Mouse (Mus musculus): ENCODE data around the gene Ldb2.

DNA sequence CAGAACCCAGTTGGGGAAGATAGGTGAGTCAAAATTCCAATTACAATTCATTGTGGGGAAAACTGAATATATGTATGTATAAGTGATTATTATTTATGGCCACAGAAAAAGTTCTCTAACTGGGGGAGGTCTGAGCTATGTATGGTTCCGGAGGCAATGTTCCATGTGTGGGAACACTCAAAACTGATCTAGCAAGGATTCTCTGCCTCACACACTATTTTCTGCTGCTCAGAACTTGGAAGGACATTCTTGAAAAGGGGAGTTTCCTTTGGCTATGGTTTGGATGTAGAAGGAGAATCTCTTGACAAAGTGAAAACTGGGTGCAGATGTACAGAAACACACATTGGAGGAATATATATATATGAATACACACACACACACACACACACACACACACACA lies 301.3 kb downstream of the Ldb2 start:
- TF ChIP-seq CTCF (IDR thresholded peaks at IDR 0.05 in 2 of 3, conservative IDR thresholded peaks at IDR 0.05 in 1 of 3; ENCODE audit: control insufficient read depth in 1 of 3, insufficient read depth in 1 of 3, low read depth in 2 of 3, low read length in 3 of 3, poor library complexity in 1 of 3, severe bottlenecking in 1 of 3) (no peak), MAFK (IDR thresholded peaks at IDR 0.05; ENCODE audit: borderline replicate concordance, low read depth, low read length) (no peak), POLR2A (IDR thresholded peaks at IDR 0.05; ENCODE audit: control insufficient read depth in 1 of 2, insufficient read depth in 1 of 2, low read depth in 1 of 2, low read length in 2 of 2, poor library complexity in 1 of 2) (no peak), HCFC1 (IDR thresholded peaks at IDR 0.05; ENCODE audit: low read depth, low read length) (no peak), SMC3 (IDR thresholded peaks at IDR 0.05; ENCODE audit: low read depth, low read length) (no peak), RCOR1 (IDR thresholded peaks at IDR 0.05; ENCODE audit: low read depth, low read length) (no peak), GATA1 (IDR thresholded peaks at IDR 0.05; ENCODE audit: low read depth, low read length) (no peak)
